Mouse (Mus musculus): Measurements from ENCODE around the gene Ubox5. TPM values are rescaled to one million over a fixed set of nuclear protein-coding genes. Genes with fewer than 3 reads are reported as not detected.

Gene Ubox5
- total RNA-seq, 2 experiments from 2014 or later, result 9.8 to 10.7 TPM

- DNase-seq (ENCODE audit: low spot score in 2 of 2), result peak in 1 of 2 experiments; percentile 35
- intact Hi-C loops (cut with DNase I), result no loop called here
Measured at GRCm38 (mm10) chr2:130635847-130636246, 6.0 kb upstream of the Ubox5 start.

- intact Hi-C loops (cut with DNase I), result no loop called here
- DNase-seq (ENCODE audit: low spot score in 2 of 2), result peak in 1 of 2 experiments; percentile 32
Measured at GRCm38 (mm10) chr2:130634739-130635411, 5.0 kb upstream of the Ubox5 start.

DNA sequence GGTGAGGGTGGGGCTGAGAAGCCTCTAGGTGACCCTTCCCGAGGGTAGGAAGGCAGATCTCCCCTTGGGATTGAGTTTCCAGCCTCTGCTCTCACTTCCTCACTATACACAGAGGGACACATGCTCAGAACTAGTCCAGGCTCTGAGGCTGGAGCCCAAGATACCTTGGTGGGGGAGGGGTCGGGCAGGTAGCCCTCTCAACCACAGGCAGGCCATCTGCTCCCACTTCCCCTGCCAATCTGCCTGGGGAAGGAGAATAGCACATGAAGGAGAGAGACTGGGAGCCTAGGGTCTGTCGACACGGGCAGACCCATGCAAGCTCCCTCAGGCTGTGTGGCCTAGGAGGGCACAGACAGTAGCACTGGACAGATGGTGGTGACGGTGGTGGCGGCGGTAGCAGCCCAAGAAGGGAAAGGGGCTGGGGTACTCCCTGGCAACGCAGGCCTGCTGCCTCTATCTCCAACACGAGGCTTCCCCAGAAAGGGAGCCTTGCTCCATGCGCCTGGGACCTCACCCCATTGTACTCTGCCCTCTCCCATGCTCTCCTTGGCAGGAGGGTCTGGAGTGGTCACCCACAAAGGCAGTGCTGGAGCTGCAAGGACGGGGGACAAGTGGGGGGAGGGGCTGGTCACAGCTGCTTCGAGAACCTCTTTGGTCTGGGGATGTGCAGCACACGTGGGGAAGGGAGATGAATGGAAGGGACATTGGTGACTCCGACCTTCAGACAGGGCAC is 4.3 kb upstream of the Ubox5 start:
- intact Hi-C loops (cut with DNase I), result no loop called here
- DNase-seq (ENCODE audit: low spot score in 2 of 2), result no peak

- intact Hi-C loops (cut with DNase I), result no loop called here
- DNase-seq (ENCODE audit: low spot score in 2 of 2), result no peak
Measured at GRCm38 (mm10) chr2:130632887-130633675, 3.2 kb upstream of the Ubox5 start.

GRCm38 (mm10) chr2:130632416-130632815 is 2.6 kb upstream of the Ubox5 start:
- DNase-seq (ENCODE audit: low spot score in 2 of 2), result peak in 1 of 2 experiments; percentile 60
- intact Hi-C loops (cut with DNase I), result no loop called here

DNA sequence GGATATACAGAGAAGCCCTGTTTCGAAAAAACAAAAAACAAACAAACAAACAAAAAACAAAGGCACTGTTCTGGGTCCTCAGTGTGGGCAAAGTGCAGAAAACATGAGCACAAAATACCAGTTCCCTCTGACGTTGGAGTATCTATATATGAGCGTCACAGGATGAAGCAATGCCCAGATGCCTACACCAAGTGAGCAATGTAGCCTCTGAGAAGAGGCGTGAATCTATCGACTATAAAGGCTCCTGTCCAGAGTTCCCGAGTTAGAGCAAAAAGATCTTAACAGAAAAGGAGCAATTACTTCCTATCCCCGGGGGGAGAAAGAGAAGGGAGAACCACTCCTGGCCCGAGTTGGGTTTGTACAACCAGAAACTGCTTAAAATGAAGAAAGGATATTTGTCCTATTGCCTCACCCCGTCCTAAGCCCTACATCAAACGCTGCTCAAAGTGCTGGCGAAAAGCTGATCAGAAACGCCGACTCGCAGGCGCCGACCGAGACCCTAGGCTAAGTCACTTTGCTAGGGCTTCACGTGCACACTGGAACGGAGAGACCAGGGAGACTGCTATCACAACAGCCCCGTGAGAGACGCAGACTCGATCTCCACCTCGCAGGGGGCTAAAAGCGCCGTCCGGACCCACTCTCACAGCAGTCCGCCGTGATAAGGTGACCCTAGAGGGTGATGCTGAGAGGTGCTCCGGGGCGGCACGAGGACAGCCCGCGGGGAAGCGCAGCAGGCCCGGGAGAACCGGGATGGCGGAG is 579 bp downstream of the Ubox5 start:
- DNase-seq (ENCODE audit: low spot score in 2 of 2), result no peak
- intact Hi-C loops (cut with DNase I), result no loop called here

GRCm38 (mm10) chr2:130628424-130628823 is 1.4 kb downstream of the Ubox5 start:
- no peak for DNase-seq (ENCODE audit: low spot score in 2 of 2)
- intact Hi-C loops (cut with DNase I), result no loop called here

GRCm38 (mm10) chr2:130618972-130619371 is 10.9 kb downstream of the Ubox5 start:
- DNase-seq (ENCODE audit: low spot score in 2 of 2), result no peak
- intact Hi-C loops (cut with DNase I), result no loop called here

DNA sequence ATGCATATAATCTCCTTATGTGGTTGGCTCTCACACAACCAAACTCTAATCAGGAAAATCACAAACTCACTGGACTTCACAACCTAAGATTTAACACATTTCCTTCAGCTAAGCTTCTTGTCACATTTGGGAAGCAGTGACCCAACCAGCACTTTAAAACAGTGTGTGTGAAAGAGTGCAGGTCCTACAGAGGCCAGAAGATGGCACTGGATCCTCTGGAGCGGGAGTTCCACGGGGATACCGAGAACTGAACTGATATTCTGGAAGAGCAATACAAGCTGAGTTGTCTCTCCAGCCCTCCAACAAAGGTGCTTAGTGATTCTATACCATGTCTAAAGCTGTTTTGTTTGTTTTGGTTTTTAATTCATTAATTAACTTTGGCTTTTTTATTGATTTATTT is 16.7 kb downstream of the Ubox5 start:
- no peak for DNase-seq (ENCODE audit: low spot score in 2 of 2)
- intact Hi-C loops (cut with DNase I), result no loop called here

DNA sequence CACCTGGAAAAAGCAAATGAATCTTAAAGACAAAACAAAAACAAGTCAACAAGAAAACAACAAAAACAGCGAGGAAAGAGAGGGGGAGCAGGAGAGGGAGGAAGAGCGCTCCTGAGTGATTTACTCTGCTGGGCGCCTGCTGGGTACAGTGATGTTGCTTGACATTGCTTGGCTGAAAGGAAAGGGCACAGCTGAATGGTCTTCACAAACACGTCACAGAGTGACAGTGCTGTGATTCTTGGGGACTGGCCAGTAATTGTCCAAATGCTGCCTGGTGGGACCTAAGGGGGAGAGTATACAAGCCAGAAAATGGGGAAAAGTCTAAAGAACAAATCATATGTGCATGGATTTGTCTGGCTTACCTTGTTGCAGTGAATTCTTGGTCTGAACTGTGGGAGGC is 27.6 kb downstream of the Ubox5 start:
- intact Hi-C loops (cut with DNase I), result no loop called here
- DNase-seq (ENCODE audit: low spot score in 2 of 2), result no peak

GRCm38 (mm10) chr2:130598399-130598798 is 31.4 kb downstream of the Ubox5 start:
- intact Hi-C loops (cut with DNase I), result no loop called here

GRCm38 (mm10) chr2:130597601-130598010 is 32.2 kb downstream of the Ubox5 start:
- DNase-seq (ENCODE audit: low spot score in 2 of 2), result peak; percentile 37 to 66
- intact Hi-C loops (cut with DNase I), result no loop called here

More at GRCm38 (mm10) chr2:130598399-130598798, 31.4 kb downstream of the Ubox5 start:
- DNase-seq (ENCODE audit: low spot score in 2 of 2), result no peak

DNA sequence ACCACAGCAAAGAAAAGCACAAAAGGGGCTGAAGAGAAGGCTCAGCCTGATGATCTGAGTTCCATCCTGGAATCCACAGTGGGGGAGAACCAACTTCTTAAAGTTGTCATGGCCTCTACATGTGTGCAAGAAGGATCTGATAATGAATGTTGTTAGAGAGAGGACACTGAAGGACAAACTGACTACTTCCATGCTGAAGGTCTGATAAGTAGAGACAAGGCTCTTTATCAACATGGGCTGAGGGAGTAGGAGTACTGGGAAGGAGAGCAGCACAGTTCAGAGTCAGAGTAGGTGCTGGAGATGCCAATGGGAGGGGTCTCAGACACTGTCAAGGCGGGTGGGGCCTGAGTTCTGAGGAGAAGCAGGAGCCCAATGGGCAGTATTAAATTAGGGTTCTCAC is 34.2 kb downstream of the Ubox5 start:
- intact Hi-C loops (cut with DNase I), result no loop called here
- DNase-seq (ENCODE audit: low spot score in 2 of 2), result no peak

DNA sequence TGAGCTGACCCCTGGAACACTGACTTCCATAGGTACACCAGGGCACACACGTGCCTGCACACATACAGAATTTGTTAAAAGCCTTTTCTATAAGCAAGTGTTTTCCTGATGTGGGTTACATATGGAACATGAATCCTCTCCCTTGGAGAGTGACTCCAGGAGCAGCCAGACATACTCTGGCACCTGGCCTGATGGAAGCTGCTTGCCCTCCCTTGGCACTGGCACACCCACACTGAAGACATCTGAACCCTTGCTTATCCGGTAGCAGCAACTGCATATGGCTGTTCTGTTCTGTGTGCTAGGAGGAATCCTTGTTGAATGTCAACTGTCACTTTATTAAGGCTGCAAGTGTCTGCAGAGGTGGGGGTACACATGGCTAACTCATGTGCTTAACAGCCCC is 38.8 kb downstream of the Ubox5 start:
- intact Hi-C loops (cut with DNase I), result no loop called here
- no peak for DNase-seq (ENCODE audit: low spot score in 2 of 2)

GRCm38 (mm10) chr2:130589761-130590160 is 40.1 kb downstream of the Ubox5 start:
- DNase-seq (ENCODE audit: low spot score in 2 of 2), result no peak
- intact Hi-C loops (cut with DNase I), result no loop called here

DNA sequence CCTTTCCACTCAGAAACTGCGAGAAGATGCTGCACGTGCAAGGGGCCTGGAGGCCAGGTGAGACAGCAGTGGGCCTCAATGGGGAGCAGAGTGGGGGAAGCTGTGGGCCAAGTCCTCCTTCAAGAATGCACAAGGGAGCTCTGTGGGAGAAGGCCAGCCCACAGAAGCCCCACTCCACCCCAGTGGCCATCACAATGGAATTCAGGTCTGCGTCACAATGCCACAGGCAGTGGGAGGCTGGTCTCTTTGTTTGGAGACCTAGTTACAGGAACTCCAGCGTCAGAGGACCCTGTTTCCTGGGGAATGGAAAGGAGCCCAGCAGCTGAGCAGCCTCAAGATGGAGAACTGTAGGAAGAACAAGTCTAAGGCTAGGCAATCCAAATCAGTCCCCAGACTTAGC is 40.7 kb downstream of the Ubox5 start:
- DNase-seq (ENCODE audit: low spot score in 2 of 2), result no peak
- intact Hi-C loops (cut with DNase I), result no loop called here

- intact Hi-C loops (cut with DNase I), result no loop called here
Measured at GRCm38 (mm10) chr2:130588373-130588772, 41.5 kb downstream of the Ubox5 start.

DNA sequence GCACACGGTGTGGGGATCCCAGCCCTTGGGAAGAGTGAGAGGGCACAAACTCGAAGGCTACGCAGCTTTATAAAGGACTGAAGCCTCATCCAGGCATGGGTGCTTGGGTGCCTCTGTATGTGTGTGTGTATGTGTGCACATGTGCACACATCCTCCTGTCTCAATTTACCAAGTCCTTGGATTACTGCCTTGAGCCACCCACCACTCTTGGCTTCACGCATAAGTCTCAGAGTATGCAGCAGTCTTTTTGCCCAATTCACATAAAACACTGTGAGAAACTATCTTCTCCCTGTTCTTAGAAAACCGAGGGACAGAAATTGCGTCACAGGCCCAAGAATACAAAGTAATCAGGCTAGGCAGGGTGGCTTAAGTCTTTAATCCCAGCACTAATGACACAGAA is 43.8 kb downstream of the Ubox5 start:
- intact Hi-C loops (cut with DNase I), result no loop called here
- peak; percentile 42 to 91 for DNase-seq (ENCODE audit: low spot score in 2 of 2)

More at GRCm38 (mm10) chr2:130588373-130588772, 41.5 kb downstream of the Ubox5 start:
- DNase-seq (ENCODE audit: low spot score in 2 of 2), result no peak

DNA sequence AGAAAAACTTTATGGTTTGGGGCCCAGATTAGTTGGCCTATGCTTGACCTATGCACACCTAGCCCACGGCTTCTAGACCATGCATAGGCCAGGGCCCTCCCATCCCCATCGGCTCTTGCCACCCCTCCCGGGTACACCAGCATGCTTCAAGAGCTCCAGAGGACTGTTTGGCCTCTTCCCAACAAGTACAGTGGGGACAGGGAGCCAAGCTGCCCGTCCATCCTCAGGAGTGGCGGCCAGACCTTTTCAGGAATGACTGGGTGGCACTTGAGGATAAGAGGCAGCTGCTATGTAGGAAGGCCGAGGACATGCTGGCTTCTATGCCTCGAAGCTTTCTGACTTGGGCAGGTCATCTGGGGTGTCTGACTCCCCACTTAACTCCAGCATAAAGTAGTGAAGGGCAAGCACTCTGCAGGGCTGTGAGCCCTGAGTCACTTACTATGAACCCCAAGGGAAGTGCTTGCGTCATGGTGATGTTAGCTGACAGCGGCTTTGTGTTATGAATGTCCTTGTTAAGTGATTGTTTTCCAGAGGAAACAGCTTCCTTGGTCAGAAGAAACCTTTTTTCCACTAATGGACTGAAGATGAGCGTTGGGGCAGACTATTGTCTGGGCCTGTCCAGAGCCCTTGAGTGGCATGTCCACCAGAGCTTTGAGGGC is 45.8 kb downstream of the Ubox5 start:
- no peak for DNase-seq (ENCODE audit: low spot score in 2 of 2)
- intact Hi-C loops (cut with DNase I), result no loop called here

All from left cerebral cortex, postnatal 25 days (tissue).